ENCODE assay signal across 8 mouse cellular contexts in the genomic region with DNA sequence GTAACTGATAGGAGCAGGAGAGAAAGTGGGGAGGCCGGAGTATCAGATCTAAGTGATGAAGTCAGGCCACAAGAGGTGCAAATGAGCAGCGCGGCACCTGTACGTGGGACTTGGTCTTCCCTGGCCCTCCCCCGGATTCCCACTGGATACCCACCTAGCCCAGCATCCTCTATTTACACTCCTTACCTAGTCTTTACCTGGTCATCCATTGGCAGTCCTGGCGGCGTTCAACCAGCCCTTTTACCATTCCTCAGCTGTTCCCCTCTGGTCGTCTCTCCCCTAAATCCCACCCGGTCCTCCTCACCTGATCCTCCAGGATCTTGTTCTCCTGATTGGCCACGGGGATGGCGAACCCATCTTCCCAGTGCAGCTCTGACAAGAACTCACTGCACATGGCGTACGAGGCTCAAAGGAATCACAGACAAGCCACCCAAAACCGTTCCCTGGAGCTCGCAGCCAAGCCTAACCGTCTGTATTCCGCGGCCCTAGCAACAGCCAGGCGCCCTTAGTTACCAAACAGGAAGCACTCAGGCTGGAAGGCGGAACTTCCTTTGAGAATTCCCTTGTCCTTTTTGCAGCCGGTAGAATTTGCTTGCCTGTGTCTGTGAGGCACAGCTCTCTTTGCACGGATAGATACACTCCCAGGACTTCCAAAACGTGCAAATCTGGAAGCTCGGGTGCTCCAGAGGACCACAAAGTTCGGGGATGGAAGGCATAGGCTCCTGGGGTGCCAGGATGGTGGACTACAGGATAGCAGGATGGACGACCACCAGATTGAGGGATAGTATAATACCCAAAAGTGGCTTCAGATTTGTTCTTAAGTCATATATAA. TPM values are rescaled to one million over a fixed set of nuclear protein-coding genes. Genes with fewer than 3 reads are reported as not detected.
DNase-seq lines count a peak whose midpoint lies in the region; ATAC-seq lines count a peak whose summit lies in the region.

Ccdc39 (minus strand) TSS at position 510 of the 832 bp plus-strand sequence.

- DNase-seq in R1 (ENCODE audit: low read depth, low spot score): peak; percentile 80
- peak; percentile 80 to 84 for DNase-seq in cerebellum, postnatal 10 days
- peak; percentile 57 to 66 for DNase-seq in frontal cortex, postnatal 14 days (ENCODE audit: low spot score in 2 of 2)
- peak; percentile 65 to 88 for DNase-seq in layer of hippocampus, postnatal 14 days (ENCODE audit: low spot score in 2 of 2)
- peak; percentile 77 for DNase-seq in lung, postnatal 10 days
- DNase-seq in retina, embryonic 14.5 days (ENCODE audit: low spot score): peak; percentile 86
- DNase-seq in urinary bladder, postnatal 14 days (ENCODE audit: low spot score): peak; percentile 72

- no peaks in the 10 kb centered on the region for H3K27me3 ChIP-seq in hindbrain, embryonic 13.5 days

- peak within 1 kb of the TSS; percentile 81 for H3K27ac ChIP-seq in hindbrain, embryonic 13.5 days

- 4% methylated on average over 26 of the region's 26 CpGs for WGBS in hindbrain, embryonic 13.5 days

- H3K9me3 ChIP-seq in hindbrain, embryonic 13.5 days: no peaks in the 10 kb centered on the region

- H3K36me3 ChIP-seq in hindbrain, embryonic 13.5 days: no peaks in the 10 kb centered on the region

- peak within 1 kb of the TSS; percentile 79 for H3K4me2 ChIP-seq in hindbrain, embryonic 13.5 days

- peaks cover 11% of the 10 kb centered on the region for H3K4me1 ChIP-seq in hindbrain, embryonic 13.5 days (replicated peaks)

- H3K4me3 ChIP-seq in hindbrain, embryonic 13.5 days: peak within 1 kb of the TSS; percentile 54

- peak within 1 kb of the TSS; percentile 77 for H3K9ac ChIP-seq in hindbrain, embryonic 13.5 days

- peak; percentile 95 for ATAC-seq in hindbrain, embryonic 13.5 days (ENCODE audit: low FRiP score)

RNA-seq across cellular contexts. Expression of gene Ccdc39, which starts in this region (rescaled TPM):
- polyA plus RNA-seq in hindbrain, embryonic 13.5 days (2015; fragmentation: Nextera tagmentation; extraction: Ambion mirVana): 12.9 and 13.0 TPM in 2 replicates
- 10 to 100 TPM; 26.8 to 32.8 TPM for total RNA-seq in layer of hippocampus, postnatal 14 days (2021)

Comparison
In these comparisons a context has a peak if more than half of its experiments do, and no peak if none do; other contexts are left out.
1. Peak in every context shown above with its lines: DNase-seq, ATAC-seq, H3K4me3 ChIP-seq and H3K27ac ChIP-seq.